In genomic region chr19:58345137-58345536, GRCm38 (mm10) we compare ENCODE assay signal across 29 mouse cellular contexts.
DNase-seq lines count a peak whose midpoint lies in the region; ATAC-seq and TF ChIP-seq lines count a peak whose summit lies in the region.
"Had no signal": no experiment of that assay in that cellular context is flagged by ENCODE, and none has a peak within 500 bp of the region (broad histone marks: within the 10 kb centered on the region; RNA-seq: fewer than 3 reads in every experiment).

No protein-coding gene starts in this region.

- no peaks in the 10 kb centered on the region for H3K27me3 ChIP-seq in forebrain, embryonic 15.5 days
- no peaks in the 10 kb centered on the region for H3K27me3 ChIP-seq in forebrain, postnatal 0 days (ENCODE audit: insufficient read depth, low read length)
- H3K27me3 ChIP-seq in hindbrain, embryonic 13.5 days: no peaks in the 10 kb centered on the region
- no peaks in the 10 kb centered on the region for H3K27me3 ChIP-seq in hindbrain, embryonic 16.5 days (replicated peaks; ENCODE audit: control insufficient read depth, insufficient read depth, low read length)
- H3K27me3 ChIP-seq in midbrain, embryonic 13.5 days: peaks cover 25% of the 10 kb centered on the region
- peaks cover 30% of the 10 kb centered on the region for H3K27me3 ChIP-seq in midbrain, embryonic 10.5 days (ENCODE audit: low read depth, poor library complexity, severe bottlenecking)
- no peaks in the 10 kb centered on the region for H3K27me3 ChIP-seq in heart, embryonic 11.5 days (ENCODE audit: control insufficient read depth, insufficient read depth, low read length)
- H3K27me3 ChIP-seq: heart, embryonic 15.5 days; intestine, embryonic 15.5 days had no signal

- no peak overlapping the region for H3K9ac ChIP-seq in forebrain, embryonic 15.5 days (replicated peaks)
- no peak overlapping the region for H3K9ac ChIP-seq in forebrain, postnatal 0 days
- no peak overlapping the region for H3K9ac ChIP-seq in hindbrain, embryonic 13.5 days
- no peak overlapping the region for H3K9ac ChIP-seq in hindbrain, embryonic 16.5 days (ENCODE audit: low read depth, low read length)
- H3K9ac ChIP-seq in midbrain, embryonic 13.5 days (replicated peaks): no peak overlapping the region
- no peak overlapping the region for H3K9ac ChIP-seq in heart, embryonic 11.5 days (ENCODE audit: low read depth, low read length)
- H3K9ac ChIP-seq: embryonic facial prominence, embryonic 13.5 days; heart, embryonic 12.5 days; heart, embryonic 15.5 days; hindbrain, embryonic 12.5 days; intestine, embryonic 15.5 days had no signal

- H3K4me3 ChIP-seq in forebrain, embryonic 15.5 days: no peak overlapping the region
- no peak overlapping the region for H3K4me3 ChIP-seq in forebrain, postnatal 0 days (ENCODE audit: low read depth, low read length)
- no peak overlapping the region for H3K4me3 ChIP-seq in hindbrain, embryonic 13.5 days
- H3K4me3 ChIP-seq in hindbrain, embryonic 16.5 days (ENCODE audit: low read length): no peak overlapping the region
- no peak overlapping the region for H3K4me3 ChIP-seq in midbrain, embryonic 13.5 days (replicated peaks)
- no peak overlapping the region for H3K4me3 ChIP-seq in midbrain, embryonic 10.5 days
- no peak overlapping the region for H3K4me3 ChIP-seq in heart, embryonic 11.5 days (ENCODE audit: low read depth, low read length)
- H3K4me3 ChIP-seq: embryonic facial prominence, embryonic 10.5 days; embryonic facial prominence, embryonic 13.5 days; erythroblast, embryonic 14.5 days; gastrocnemius, adult 2 months; heart, embryonic 12.5 days; heart, embryonic 15.5 days; hindbrain, embryonic 12.5 days; intestine, embryonic 15.5 days had no signal

- 12% methylated on average over 7 of the region's 7 CpGs for WGBS in forebrain, embryonic 15.5 days
- WGBS in forebrain, postnatal 0 days: 18% methylated on average over 7 of the region's 7 CpGs
- WGBS in hindbrain, embryonic 13.5 days: 31% methylated on average over 7 of the region's 7 CpGs
- 33% methylated on average over 7 of the region's 7 CpGs for WGBS in hindbrain, embryonic 16.5 days
- 27% methylated on average over 7 of the region's 7 CpGs for WGBS in midbrain, embryonic 13.5 days
- WGBS in midbrain, embryonic 10.5 days: 69% methylated on average over 7 of the region's 7 CpGs
- 75% methylated on average over 7 of the region's 7 CpGs for WGBS in heart, embryonic 11.5 days (ENCODE audit: insufficient replicate concordance)

- TF ChIP-seq POLR2A in brain, embryonic 14.5 days (IDR thresholded peaks at IDR 0.05; ENCODE audit: borderline replicate concordance, extremely low read depth, insufficient read depth, insufficient read length, poor library complexity, severe bottlenecking): no peak

- no peak for DNase-seq in forebrain, postnatal 0 days
- DNase-seq in midbrain, embryonic 10.5 days (ENCODE audit: low spot score): no peak
- peak; percentile 77 for DNase-seq in brain, embryonic 14.5 days (ENCODE audit: low read depth)
- DNase-seq: adrenal gland, adult 2 months; adrenal gland, postnatal 14 days; cerebellum, adult 11-12 months; cerebellum, adult 8-10 months; cerebellum, postnatal 10 days; cerebellum, postnatal 36 days; embryo, embryonic 11 days; gastrocnemius, adult 2 months; gastrocnemius, postnatal 14 days; heart, adult 11 months; heart, postnatal 10 days; heart, postnatal 36 days; kidney, adult 11 months had no signal

- no peaks in the 10 kb centered on the region for H3K9me3 ChIP-seq in forebrain, embryonic 15.5 days
- H3K9me3 ChIP-seq in forebrain, postnatal 0 days (ENCODE audit: low read length): no peaks in the 10 kb centered on the region
- H3K9me3 ChIP-seq in hindbrain, embryonic 13.5 days: no peaks in the 10 kb centered on the region
- H3K9me3 ChIP-seq in hindbrain, embryonic 16.5 days (ENCODE audit: control insufficient read depth, low read length): no peaks in the 10 kb centered on the region
- no peaks in the 10 kb centered on the region for H3K9me3 ChIP-seq in midbrain, embryonic 13.5 days
- H3K9me3 ChIP-seq in midbrain, embryonic 10.5 days (replicated peaks): no peaks in the 10 kb centered on the region
- H3K9me3 ChIP-seq in heart, embryonic 11.5 days (replicated peaks; ENCODE audit: control insufficient read depth, low read length): no peaks in the 10 kb centered on the region
- H3K9me3 ChIP-seq: embryonic facial prominence, embryonic 10.5 days; embryonic facial prominence, embryonic 13.5 days; heart, embryonic 12.5 days; heart, embryonic 15.5 days; hindbrain, embryonic 12.5 days; intestine, embryonic 15.5 days had no signal

- no peak overlapping the region for H3K4me2 ChIP-seq in forebrain, embryonic 15.5 days (replicated peaks)
- H3K4me2 ChIP-seq in forebrain, postnatal 0 days (ENCODE audit: low read depth): no peak overlapping the region
- H3K4me2 ChIP-seq in hindbrain, embryonic 13.5 days: no peak overlapping the region
- no peak overlapping the region for H3K4me2 ChIP-seq in hindbrain, embryonic 16.5 days (ENCODE audit: low read length)
- H3K4me2 ChIP-seq in midbrain, embryonic 13.5 days (replicated peaks): no peak overlapping the region
- no peak overlapping the region for H3K4me2 ChIP-seq in heart, embryonic 11.5 days
- H3K4me2 ChIP-seq: embryonic facial prominence, embryonic 13.5 days; heart, embryonic 12.5 days; heart, embryonic 15.5 days; hindbrain, embryonic 12.5 days; intestine, embryonic 15.5 days had no signal

- H3K27ac ChIP-seq in forebrain, embryonic 15.5 days (replicated peaks): no peak overlapping the region
- H3K27ac ChIP-seq in forebrain, postnatal 0 days (ENCODE audit: low read depth, low read length): no peak overlapping the region
- peak overlapping the region; percentile 56 for H3K27ac ChIP-seq in hindbrain, embryonic 13.5 days
- H3K27ac ChIP-seq in hindbrain, embryonic 16.5 days (ENCODE audit: low read depth, low read length): no peak overlapping the region
- peak overlapping the region; percentile 40; the same call in 1 of the 2 replicates for H3K27ac ChIP-seq in midbrain, embryonic 13.5 days
- no peak overlapping the region for H3K27ac ChIP-seq in midbrain, embryonic 10.5 days (replicated peaks)
- no peak overlapping the region for H3K27ac ChIP-seq in heart, embryonic 11.5 days (ENCODE audit: low read depth, low read length)
- H3K27ac ChIP-seq: embryonic facial prominence, embryonic 10.5 days; embryonic facial prominence, embryonic 13.5 days; gastrocnemius, adult 2 months; heart, embryonic 15.5 days; hindbrain, embryonic 12.5 days; intestine, embryonic 15.5 days had no signal

- H3K36me3 ChIP-seq in forebrain, embryonic 15.5 days: no peaks in the 10 kb centered on the region
- no peaks in the 10 kb centered on the region for H3K36me3 ChIP-seq in forebrain, postnatal 0 days (ENCODE audit: insufficient read depth)
- no peaks in the 10 kb centered on the region for H3K36me3 ChIP-seq in hindbrain, embryonic 13.5 days
- H3K36me3 ChIP-seq in hindbrain, embryonic 16.5 days (ENCODE audit: control insufficient read depth, insufficient read depth, low read length): no peaks in the 10 kb centered on the region
- H3K36me3 ChIP-seq in midbrain, embryonic 13.5 days: no peaks in the 10 kb centered on the region
- H3K36me3 ChIP-seq in midbrain, embryonic 10.5 days: no peaks in the 10 kb centered on the region
- H3K36me3 ChIP-seq in heart, embryonic 11.5 days (ENCODE audit: control insufficient read depth, insufficient read depth, low read length): no peaks in the 10 kb centered on the region
- H3K36me3 ChIP-seq: embryonic facial prominence, embryonic 10.5 days; embryonic facial prominence, embryonic 13.5 days; heart, embryonic 12.5 days; heart, embryonic 15.5 days; hindbrain, embryonic 12.5 days; intestine, embryonic 15.5 days had no signal

- no peak for TF ChIP-seq CTCF in forebrain, postnatal 0 days (IDR thresholded peaks at IDR 0.05; ENCODE audit: low read depth)
- TF ChIP-seq CTCF in brain, embryonic 14.5 days (IDR thresholded peaks at IDR 0.05; ENCODE audit: borderline replicate concordance, extremely low read depth, insufficient read depth, insufficient read length): no peak

- peaks cover 9% of the 10 kb centered on the region for H3K4me1 ChIP-seq in forebrain, embryonic 15.5 days
- no peaks in the 10 kb centered on the region for H3K4me1 ChIP-seq in forebrain, postnatal 0 days (ENCODE audit: insufficient read depth)
- H3K4me1 ChIP-seq in hindbrain, embryonic 13.5 days (replicated peaks): peaks cover 36% of the 10 kb centered on the region
- H3K4me1 ChIP-seq in hindbrain, embryonic 16.5 days (ENCODE audit: control insufficient read depth, insufficient read depth, low read depth, low read length): no peaks in the 10 kb centered on the region
- H3K4me1 ChIP-seq in midbrain, embryonic 13.5 days (replicated peaks): peaks cover 39% of the 10 kb centered on the region
- peaks cover 37% of the 10 kb centered on the region for H3K4me1 ChIP-seq in midbrain, embryonic 10.5 days
- H3K4me1 ChIP-seq in heart, embryonic 11.5 days (ENCODE audit: control insufficient read depth, insufficient read depth, low read length): no peaks in the 10 kb centered on the region
- H3K4me1 ChIP-seq: embryonic facial prominence, embryonic 13.5 days; heart, embryonic 12.5 days; intestine, embryonic 15.5 days had no signal

- peak; percentile 16; the same call in 1 of the 2 replicates for ATAC-seq in forebrain, embryonic 15.5 days (replicated peaks)
- no peak for ATAC-seq in forebrain, postnatal 0 days
- ATAC-seq in hindbrain, embryonic 13.5 days (ENCODE audit: low FRiP score): no peak
- no peak for ATAC-seq in hindbrain, embryonic 16.5 days
- ATAC-seq in midbrain, embryonic 13.5 days: no peak
- ATAC-seq in heart, embryonic 11.5 days (replicated peaks; ENCODE audit: insufficient number of reproducible peaks, low FRiP score, low TSS enrichment): no peak
- ATAC-seq: CD4-positive, CD25-positive, alpha-beta regulatory T cell, adult 4 months; intestine, embryonic 15.5 days had no signal

Comparison
In these comparisons a context has a peak if more than half of its experiments do, and no peak if none do; other contexts are left out.
1. H3K27ac ChIP-seq: peak in hindbrain, embryonic 13.5 days (single experiment) and midbrain, embryonic 13.5 days (single experiment); none in forebrain, embryonic 15.5 days (single experiment), forebrain, postnatal 0 days (single experiment), hindbrain, embryonic 16.5 days (single experiment), midbrain, embryonic 10.5 days (single experiment) and heart, embryonic 11.5 days (single experiment).